Mouse (Mus musculus) embryonic fibroblast, embryonic 13.5 days (primary cell): ENCODE data around the gene Kazn. TPM values are rescaled to one million over a fixed set of nuclear protein-coding genes. Genes with fewer than 3 reads are reported as not detected.

Experiments
- H3K27ac ChIP-seq: 2 replicates; pipeline ENCODE4 v1.5.1; 2012; ENCODE audit warnings: low read length, control low read depth, inconsistent platforms; ENCODE audit not compliant: insufficient read depth
- H3K4me1 ChIP-seq: 2 replicates; pipeline ENCODE4 v1.6.1; 2011; ENCODE audit warnings: low read length; ENCODE audit not compliant: control insufficient read depth, insufficient read depth
- H3K4me3 ChIP-seq: 2 replicates; pipeline ENCODE4 v1.5.1; 2011; ENCODE audit warnings: mild to moderate bottlenecking, control low read depth, low read length; ENCODE audit not compliant: insufficient read depth
- CTCF ChIP-seq: IDR thresholded peaks from 2 replicates; pipeline ENCODE4 v1.5.1; 2011; ENCODE audit warnings: mild to moderate bottlenecking, control low read depth, low read length, moderate library complexity, borderline replicate concordance; ENCODE audit not compliant: insufficient read depth
- POLR2A ChIP-seq: IDR thresholded peaks from 2 replicates; pipeline ENCODE4 v1.6.1; 2011; ENCODE audit warnings: low read depth, mild to moderate bottlenecking, control low read depth, low read length, moderate library complexity
- polyA plus RNA-seq: library from polyadenylated mRNA; stranded (reverse); fragments of >200 nt; gene quantifications from 2 replicates; pipeline ENCODE4 v1.2.4, GENCODE M21; 2011; ENCODE audit warnings: low read depth; ENCODE audit not compliant: missing spikeins, insufficient read length

The Kazn gene
- polyA plus RNA-seq, 1 experiment: 14.4 TPM

DNA sequence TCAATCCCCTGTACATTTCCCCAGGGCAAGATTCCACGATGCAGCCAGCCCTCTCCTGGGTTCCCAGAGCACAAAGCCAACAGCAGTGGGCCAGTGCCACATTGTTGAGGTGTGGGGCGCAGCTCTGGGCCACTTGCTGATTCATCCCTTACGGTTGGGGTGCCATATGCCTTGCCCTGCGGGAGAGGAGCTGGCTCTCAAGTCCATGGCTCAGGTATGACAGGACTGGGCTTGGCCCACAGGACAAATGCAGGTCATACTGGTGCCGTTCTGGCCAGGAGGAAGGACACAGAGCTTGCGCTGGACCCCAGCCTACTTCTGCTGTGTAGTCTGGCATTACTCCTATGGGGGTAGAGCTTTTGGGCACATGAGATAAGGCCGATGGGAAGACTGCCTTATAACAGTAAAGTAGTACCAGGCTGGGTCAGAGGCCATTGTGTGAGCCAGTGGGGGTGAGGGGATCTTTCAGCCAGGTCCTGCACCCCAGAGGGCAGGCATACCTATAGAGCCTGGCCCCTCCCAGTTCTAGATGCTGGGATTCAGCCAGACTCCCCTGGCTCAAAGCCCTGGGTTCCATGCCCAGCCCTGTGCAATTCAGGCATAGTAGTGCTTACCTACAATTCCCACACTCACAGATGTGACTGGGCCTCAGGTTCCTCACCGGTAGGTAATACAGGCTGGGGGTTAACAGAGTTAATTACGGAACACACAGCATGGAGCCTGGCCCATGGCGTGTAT lies 102.3 kb downstream of the Kazn start:
- H3K27ac ChIP-seq: no peak overlapping the region
- TF ChIP-seq POLR2A: no peak
- TF ChIP-seq CTCF: no peak
- H3K4me3 ChIP-seq: no peak overlapping the region
- no peaks in the 10 kb centered on the region for H3K4me1 ChIP-seq

DNA sequence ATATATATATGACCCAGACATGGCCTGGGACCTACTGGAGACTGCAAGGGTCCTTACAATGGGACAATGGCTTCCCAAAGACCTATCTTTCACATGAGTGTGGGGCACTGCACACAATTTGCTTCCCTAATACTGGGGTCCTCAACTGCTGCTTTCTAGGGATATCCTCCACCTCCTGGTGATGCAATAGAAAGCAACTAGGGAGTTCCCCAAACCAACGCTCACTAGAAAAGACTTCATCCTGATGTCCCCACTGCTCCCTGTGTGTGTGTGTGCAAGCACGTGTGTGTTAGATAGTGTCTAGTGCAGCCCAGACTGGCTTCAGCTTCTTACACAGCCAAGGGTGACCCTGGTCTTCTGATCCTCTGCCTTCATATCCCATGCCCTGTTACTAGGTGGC lies 103.7 kb downstream of the Kazn start:
- Histone ChIP-seq H3K4me1 (no peaks in the 10 kb centered on the region), H3K27ac (no peak overlapping the region), H3K4me3 (no peak overlapping the region)
- TF ChIP-seq POLR2A (no peak), CTCF (no peak)

DNA sequence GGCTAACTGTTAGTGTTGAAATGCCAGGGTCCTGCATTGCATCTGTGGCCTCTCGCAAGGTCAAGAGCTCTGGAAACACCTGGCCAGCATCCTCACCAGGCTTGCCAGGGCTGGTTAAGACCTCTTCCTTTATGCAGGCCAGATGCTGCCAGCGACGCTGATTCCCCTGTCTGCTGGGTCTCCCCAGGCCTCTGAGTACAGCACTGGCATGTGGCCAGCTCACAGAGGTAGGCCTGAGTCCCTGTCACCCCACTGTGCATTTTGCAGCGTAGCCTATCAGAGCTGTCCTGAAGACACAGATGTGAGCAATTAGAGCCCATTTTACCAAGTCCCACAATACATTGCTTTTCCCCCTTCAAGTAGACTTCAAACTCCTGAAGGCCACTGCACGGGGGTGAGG lies 109.0 kb downstream of the Kazn start:
- H3K4me1 ChIP-seq: no peaks in the 10 kb centered on the region
- no peak overlapping the region for H3K27ac ChIP-seq
- H3K4me3 ChIP-seq: no peak overlapping the region
- no peak for TF ChIP-seq POLR2A
- no peak for TF ChIP-seq CTCF

DNA sequence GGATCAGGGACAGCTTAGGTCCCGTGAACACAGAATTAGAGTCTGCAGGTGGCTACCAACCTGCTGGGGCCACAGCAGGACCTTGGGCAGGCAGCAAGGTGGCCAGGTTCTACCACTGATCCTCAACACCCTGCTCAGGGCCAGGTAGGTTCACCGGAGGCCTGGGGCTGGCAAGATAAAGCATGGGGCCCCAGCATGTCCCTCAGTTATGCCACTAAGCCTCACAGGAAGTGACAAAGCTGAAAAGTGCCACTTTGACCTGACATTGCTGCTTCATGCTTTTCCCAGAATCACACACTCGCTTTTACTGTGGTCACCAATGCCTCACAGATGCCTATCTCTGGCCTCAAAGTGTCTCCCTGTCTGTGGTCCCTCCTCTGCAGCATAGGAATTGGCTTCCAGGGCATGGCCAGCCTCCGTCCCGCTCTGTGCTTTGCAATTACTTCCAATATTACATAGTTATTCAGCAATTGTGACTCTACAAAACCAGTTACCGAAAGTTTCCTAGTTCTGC lies 111.9 kb downstream of the Kazn start:
- no peak overlapping the region for H3K27ac ChIP-seq

DNA sequence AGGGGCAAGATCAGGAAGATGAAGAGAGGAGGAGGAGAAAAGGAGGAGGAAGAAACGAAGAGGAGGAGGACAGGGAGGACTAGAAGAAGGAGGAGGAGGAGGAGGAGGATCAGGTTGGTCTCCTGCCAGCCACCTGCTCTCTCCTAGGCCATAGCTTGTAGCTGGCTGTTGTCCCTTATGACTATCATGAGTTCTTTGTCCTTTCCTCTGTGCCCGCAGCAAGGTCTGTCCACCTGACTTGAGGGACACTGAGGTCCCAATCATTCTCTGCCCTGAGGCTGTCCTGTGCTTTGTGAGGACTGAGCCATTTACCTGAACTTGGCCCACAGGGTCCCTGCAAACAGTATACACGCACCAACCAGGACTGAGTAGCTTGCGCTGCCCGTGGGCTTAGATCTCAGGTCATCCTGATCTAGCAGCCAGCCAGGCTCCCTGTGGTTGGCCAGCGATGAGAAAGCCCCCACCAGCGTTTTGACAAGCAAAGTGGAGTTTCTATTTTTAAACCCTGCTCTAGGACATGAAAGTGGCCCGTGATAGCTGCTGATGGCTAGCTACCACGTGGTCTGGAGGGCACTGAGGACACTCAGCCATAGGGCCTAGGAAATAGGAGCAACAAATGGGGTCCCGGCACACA lies 112.4 kb downstream of the Kazn start:
- TF ChIP-seq CTCF: no peak
- TF ChIP-seq POLR2A: no peak
- Histone ChIP-seq H3K27ac (no peak overlapping the region), H3K4me3 (no peak overlapping the region), H3K4me1 (no peaks in the 10 kb centered on the region)

More for the DNA sequence above, 111.9 kb downstream of the Kazn start:
- TF ChIP-seq CTCF (no peak), POLR2A (no peak)
- Histone ChIP-seq H3K4me1 (no peaks in the 10 kb centered on the region), H3K4me3 (no peak overlapping the region)

DNA sequence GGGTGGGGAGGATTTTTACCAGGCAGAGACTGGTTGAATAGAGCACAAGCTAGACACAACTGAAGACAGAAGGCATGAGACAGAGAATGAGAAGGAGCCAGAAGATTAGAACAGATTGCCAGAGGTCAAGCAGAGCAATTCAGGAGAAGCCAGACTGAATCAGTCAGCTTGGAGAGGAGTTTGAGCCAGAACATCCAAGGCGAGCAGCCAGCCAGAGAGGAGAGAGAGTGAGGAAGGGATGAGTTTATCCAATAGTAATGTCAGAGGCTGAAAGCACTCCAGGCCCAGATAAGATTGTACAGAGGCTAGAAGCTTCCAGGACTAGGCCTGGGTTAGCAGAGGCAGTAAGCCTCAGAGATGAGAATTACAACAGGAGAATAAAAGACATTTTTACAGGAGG lies 118.0 kb downstream of the Kazn start:
- no peak for TF ChIP-seq CTCF
- TF ChIP-seq POLR2A: no peak
- no peak overlapping the region for H3K4me3 ChIP-seq
- no peaks in the 10 kb centered on the region for H3K4me1 ChIP-seq
- no peak overlapping the region for H3K27ac ChIP-seq

DNA sequence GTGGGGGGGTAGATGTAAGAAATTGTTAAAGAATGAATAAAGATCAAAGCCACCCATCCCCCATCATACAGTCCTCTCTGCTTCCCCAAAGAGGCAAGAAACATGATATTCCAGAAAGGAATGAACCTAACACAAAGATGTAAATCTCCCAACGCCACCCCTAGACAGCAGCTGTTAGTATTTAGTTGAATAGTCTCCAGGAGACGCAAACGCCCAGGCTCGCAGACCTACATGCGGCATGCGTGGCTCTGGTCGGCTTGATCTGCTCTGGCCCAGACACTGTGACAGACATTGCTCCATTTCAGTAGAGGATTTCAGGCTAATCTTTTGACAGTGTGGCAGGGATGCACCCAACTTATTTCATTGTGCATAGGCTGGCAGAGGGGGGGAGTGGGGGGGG lies 120.7 kb downstream of the Kazn start:
- no peaks in the 10 kb centered on the region for H3K4me1 ChIP-seq
- TF ChIP-seq CTCF (no peak), POLR2A (no peak)
- no peak overlapping the region for H3K4me3 ChIP-seq
- no peak overlapping the region for H3K27ac ChIP-seq

DNA sequence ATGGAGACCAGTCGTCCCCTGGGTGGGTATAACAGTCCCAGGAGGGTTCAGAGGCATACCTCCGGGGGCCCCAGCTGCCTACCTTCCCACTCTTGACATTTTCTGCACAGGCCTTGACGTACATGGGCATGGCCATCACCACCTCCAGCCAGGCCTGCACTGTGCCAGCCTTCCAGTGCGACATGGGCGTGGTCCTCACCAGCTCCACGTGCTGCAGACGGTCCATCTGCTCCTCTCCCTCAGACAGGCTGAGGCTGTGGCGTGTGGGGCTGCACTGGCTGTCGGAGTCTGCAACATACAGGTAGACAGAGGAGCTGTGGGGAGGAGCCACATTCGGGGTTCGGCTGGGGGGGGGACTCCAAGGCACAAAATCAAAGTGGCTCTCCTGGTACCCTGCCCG lies 121.2 kb downstream of the Kazn start:
- TF ChIP-seq CTCF (no peak), POLR2A (no peak)
- Histone ChIP-seq H3K4me1 (no peaks in the 10 kb centered on the region), H3K4me3 (no peak overlapping the region), H3K27ac (no peak overlapping the region)

DNA sequence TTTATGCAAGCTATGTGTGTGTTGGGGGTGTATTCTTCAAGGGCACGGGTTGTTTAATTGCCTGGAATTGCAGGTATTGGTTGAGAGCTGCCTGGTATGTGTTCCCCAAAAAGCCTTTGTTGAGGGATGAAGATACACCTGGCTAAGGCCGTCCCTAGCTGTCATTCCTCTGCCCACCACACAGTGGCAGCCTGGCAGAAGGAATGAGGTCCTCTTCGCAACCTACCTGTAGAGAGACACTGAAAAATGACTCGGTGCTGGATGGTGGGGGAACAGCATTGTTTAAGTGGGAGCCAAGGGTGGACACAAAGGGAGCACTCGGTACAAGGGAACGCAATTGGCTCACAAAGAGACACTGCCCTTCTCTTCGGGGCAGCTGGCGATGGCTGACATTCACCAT lies 125.9 kb downstream of the Kazn start:
- no peaks in the 10 kb centered on the region for H3K4me1 ChIP-seq
- TF ChIP-seq POLR2A (no peak), CTCF (peak; percentile 85; the same call in 1 of the 2 replicates)
- H3K4me3 ChIP-seq: no peak overlapping the region
- H3K27ac ChIP-seq: no peak overlapping the region

DNA sequence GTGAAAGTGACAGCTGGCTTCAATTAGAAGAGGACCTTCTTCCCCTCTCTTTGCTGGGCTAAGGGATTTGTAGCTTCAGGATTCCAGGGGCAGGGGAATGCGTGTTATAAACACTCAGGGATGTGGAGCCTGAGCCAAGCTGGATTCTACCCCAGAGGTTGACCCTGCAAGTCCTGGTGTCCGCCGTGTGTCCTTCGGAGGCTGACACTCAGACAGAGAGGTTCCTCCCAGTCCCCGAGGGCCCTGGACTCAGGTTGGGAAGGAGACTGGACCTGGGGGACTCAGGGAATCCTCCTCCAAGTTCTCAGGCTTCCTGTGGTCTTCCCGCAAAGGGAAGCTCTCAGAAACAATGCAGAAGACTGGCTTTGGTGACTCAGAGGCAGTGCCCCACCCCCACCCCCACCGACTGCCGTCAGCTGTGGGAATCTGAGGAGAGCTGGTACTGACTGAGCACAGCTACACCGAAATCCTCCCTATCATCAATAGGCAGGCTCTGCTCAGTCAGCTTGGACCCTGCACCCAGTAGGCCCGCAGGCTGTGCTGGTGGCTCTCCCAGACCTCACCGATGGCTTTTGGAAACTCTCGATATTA lies 136.0 kb downstream of the Kazn start:
- H3K4me3 ChIP-seq: no peak overlapping the region
- H3K27ac ChIP-seq: no peak overlapping the region
- TF ChIP-seq POLR2A (no peak), CTCF (no peak)
- peaks cover 4% of the 10 kb centered on the region for H3K4me1 ChIP-seq
